Mouse (Mus musculus) kidney, adult 2 months (tissue): ENCODE data around the gene 4930470P17Rik.
"Not testable (repeated sequence)": the region's sequence is repeated elsewhere in the genome, so short reads cannot be mapped to it uniquely, and the experiment has no call there.

Experiments used
- CTCF ChIP-seq: fragments of 200-500 bp; conservative IDR thresholded peaks from 2 replicates; pipeline ENCODE4 v1.5.1; 2011; ENCODE audit warnings: low read depth, mild to moderate bottlenecking, control low read depth, low read length, moderate library complexity, mixed read lengths; ENCODE audit not compliant: insufficient read depth, insufficient read length
- POLR2A ChIP-seq: fragments of 200-500 bp; IDR thresholded peaks from one replicate; pipeline ENCODE4 v1.6.1; 2011; ENCODE audit warnings: low read depth, low read length, control low read depth

DNA sequence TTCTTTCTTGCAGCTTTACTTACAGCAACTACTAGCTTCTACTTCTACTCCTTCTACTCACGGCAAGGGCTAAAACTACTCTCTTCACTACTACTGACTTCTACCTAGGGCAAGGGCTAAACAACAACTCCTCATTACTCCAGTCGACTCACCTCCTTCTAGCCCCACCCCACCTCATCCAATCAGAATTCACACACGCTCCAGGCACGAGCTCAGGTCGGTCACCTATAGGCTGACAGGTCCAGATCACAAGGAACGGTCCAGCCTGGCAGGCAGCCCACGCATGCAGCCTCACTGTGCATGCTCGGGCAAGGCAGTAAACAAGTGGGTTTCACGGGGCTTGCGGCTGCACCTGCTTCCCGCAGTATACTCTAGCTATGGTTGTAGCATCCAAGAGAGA is 26.2 kb upstream of the 4930470P17Rik start:
- TF ChIP-seq CTCF, POLR2A: not testable (repeated sequence)
